Mouse (Mus musculus): ENCODE data around the gene Cpeb3.
"Not testable (repeated sequence)": the region's sequence is repeated elsewhere in the genome, so short reads cannot be mapped to it uniquely, and the experiment has no call there.

Cpeb3 gene

DNA sequence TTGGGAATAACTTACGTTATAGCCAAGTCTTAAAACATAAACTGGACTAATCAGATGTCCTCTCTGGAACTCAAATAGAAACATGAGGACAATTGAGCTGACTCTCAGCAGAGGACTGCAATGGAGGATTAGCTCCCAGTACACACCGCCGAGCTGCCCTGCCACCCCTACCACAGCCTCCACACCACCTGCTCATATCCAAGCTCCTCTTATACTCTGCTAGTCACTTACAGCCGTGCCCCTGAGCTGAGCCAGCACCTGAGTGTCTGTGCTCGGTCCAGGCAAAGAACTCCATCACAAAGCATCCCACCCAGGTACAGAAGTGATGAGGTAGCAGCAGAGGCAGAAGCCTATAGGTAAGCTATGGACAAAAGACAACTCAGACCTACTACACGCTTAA lies 129.2 kb downstream of the Cpeb3 start:
- no peak for DNase-seq (ENCODE audit: low spot score)

DNA sequence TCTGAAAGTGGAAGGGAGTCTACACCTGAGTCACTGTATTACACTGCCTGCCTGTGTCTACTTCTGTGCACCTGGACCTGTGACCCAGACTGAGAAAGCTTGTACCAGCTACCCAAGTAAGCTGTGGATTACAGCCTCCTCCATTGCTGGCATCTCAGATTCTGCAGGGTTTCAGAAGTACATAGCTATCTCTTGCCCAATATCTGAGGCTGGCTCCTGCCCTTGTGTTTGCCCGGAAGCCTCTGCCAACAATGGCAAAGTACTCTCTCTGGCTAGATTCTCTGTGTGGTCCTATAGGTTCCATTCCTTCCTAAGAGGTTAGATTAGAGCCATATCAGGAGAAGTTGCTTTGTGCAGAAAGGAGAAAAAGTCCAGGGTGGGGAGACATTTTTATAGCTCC lies 129.8 kb downstream of the Cpeb3 start:
- DNase-seq (ENCODE audit: low spot score), result no peak

DNA sequence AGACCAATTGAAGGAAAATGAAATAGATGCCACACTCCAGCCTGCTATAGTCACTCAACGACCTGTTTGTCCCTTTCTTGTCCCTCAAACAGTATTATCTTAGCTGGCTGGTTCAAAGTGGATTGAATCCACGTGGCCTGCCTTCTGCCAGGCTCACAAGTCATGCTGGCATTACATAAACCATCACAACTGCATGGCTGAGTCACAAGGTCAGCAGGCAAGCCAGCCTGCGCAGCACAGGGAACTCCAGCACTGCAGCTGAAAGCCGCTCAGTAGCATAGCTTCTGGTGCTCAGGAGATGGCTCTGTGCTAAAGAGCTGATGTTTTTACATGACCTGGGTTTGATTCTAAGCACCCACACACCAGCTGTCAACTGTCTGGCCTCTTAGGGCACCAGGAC lies 130.3 kb downstream of the Cpeb3 start:
- DNase-seq (ENCODE audit: low spot score), result no peak

DNA sequence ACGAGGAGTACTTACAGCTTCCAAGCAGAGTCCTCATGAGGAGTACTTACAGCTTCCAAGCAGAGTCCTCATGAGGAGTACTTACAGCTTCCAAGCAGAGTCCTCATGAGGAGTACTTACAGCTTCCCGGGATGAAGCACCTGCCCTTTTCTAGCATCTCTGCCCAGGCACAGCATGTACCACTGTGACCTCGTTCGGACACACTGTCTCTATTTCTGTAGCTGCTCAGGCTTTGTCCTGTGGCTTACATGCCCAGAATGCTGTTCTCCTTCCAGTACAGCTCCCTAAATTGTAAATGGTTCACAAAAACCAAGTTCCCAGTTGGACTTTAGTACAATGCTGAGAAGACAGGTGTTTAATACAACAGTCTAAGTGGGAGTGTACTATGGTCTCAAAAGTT lies 131.1 kb downstream of the Cpeb3 start:
- not testable (repeated sequence) for DNase-seq (ENCODE audit: low spot score)

DNA sequence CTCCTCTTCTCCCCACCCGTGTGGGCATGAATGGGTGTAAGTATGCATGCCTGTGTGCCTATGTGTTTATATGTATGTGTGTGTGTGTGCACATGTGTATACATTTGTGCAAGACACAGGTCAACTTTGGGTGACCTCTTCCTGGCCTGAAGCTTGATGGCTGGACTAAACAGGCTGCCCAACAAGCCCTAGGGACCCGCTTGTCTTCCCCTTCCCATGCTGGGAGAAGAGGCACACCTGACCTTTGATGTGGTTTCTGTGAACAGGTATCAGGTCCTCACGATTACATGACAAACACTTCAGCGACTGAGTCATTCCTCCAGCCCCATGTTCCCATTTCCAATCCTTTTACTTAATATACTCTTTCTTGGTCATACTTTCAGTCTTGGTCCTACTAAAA lies 131.8 kb downstream of the Cpeb3 start:
- DNase-seq (ENCODE audit: low spot score), result no peak

DNA sequence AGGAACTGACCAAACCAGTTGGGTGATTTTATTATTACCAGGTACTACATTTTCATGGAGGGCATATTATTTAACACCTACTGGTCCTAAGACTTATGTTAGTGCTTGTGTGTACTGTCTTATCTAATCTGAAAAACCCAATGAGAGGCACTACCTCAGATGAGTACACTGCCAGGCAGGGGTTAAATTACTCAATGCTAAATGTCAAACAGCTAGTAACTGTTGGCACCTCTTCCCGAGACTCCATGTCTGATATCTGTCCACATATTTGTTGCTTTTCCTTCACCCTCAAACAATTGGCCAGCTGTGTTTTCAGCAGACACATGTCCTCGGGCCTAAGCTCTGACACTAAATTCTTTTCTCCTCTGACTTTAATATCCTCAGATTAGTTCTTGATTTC lies 132.3 kb downstream of the Cpeb3 start:
- DNase-seq (ENCODE audit: low spot score), result no peak

DNA sequence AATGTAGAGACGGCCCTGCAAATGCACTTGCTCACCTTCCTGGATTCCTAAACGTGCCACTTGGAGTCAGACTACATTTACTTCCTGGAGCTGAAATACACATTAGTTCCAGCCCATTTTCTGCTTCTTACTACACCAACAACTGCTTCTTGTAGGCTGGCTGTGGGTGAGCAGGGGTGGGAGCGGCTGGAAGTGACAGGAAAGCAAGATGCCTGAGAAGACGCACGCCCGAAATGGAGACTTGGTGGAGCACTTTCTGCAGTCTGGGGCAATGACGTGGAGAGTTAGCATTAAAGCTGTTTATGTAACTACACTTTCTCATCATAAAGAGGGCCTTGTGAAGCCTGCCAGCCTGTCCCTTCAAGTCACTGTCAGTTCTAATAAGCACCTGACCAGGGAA lies 132.7 kb downstream of the Cpeb3 start:
- no peak for DNase-seq (ENCODE audit: low spot score)

DNA sequence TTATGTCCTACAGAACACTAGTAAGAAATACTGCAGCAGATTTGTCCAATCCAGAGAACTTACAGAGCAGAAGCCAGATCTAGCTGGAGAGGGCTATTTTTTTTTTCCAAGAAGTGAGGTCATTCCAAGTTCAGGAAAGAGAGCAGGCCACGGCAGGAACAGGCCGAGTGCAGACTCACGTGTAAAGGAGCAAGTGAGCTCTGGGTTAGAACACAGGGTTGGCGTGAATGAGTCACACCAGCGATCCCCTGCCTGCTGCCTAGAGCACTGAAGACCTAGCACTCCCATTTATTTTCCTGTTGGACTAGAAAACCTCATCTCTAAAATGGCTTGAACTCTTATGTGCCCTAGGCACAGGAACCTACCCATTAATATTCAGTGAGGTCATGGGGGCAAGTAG lies 133.7 kb downstream of the Cpeb3 start:
- no peak for DNase-seq (ENCODE audit: low spot score)

DNA sequence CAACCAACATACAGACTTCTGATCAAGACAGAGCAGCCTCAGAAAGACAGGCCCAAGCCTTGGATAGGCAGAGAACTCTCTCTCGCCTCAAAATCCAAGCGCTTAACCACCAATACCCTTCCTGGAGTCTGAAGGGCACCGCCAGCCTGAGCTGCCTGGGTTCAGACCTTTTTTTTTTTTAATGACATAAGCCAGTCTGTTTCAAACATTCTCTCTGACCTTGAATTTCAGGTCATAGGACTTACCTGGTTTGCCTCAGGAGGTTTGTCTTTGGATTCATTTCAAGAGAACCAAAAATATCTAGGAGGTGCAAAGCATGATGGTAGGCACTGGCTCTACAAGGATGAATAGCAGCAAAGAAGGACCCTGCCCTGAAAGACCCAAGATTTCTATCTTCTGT lies 134.1 kb downstream of the Cpeb3 start:
- no peak for DNase-seq (ENCODE audit: low spot score)

DNA sequence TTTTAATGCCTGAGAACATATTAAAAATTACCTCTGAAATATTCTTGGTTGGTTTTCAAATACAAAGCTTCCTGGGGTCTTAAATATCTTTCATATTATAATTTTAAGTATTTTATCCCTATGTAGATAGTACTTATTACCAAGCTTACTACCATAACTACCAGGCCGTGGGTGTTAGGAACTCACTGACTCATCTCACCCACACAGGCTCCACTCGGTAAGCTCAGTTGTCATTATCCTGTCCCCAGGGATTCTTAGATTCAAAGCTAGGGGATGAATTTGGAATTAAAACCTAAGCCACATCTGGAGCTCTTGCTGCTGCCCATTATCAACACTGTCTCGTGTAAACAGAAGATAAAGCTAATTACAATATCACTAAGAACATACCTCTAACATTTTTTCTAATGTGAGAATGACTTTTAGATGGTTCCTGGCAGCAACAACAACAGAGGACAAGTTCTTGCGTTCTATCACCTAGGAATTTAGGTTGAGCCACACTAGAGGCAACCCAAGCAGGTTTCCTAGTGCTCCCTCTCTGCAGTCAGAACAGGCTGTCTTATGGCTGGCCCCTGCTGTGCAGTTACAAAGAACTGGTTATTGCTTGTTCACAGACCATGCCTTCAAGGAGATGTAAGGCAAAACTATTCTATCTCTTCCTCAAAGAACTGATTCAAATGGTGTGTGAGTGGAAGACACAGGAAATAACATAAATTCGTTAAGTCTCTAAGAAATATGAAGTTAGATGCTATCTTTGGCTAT lies 135.4 kb downstream of the Cpeb3 start:
- no peak for DNase-seq (ENCODE audit: low spot score)

DNA sequence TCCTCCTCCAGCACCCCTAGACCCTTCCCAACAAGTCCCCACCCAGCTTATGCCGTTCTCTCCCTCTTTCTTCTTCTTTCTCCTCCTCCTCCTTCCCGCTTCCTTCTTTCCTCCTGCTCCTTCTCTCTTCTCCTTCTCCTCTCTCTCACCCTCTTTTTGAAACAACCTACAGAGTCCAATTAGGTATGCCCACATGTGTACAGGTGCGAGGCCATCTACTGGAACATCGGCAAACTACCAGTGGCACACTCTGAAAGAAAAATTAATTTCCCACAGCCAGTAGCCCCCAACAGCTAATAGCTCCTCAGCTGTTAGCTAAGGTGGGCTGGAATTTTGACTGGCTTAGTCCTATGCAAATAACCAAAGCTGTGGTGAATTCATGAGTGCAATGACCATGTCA lies 139.2 kb downstream of the Cpeb3 start:
- no peak for DNase-seq (ENCODE audit: low spot score)

DNA sequence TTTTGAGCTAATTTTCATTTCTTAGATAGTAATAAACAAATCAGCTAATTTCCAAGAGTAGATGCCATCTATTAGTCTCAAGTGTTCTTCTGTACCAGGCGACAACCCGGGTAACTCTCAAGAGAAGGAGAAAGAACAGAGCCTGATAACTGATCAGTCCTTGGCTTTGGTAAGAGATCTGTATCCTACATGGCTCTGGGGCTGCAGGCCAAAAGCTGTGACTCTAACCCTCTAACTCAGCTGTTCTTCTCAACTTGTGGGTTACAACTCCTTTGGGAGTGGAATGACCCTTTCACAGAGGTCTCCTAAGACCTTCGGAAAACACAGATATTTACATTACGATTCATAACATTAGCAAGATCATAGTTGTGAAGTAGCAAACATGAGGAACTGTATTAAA lies 148.3 kb downstream of the Cpeb3 start:
- DNase-seq (ENCODE audit: low spot score), result no peak

DNA sequence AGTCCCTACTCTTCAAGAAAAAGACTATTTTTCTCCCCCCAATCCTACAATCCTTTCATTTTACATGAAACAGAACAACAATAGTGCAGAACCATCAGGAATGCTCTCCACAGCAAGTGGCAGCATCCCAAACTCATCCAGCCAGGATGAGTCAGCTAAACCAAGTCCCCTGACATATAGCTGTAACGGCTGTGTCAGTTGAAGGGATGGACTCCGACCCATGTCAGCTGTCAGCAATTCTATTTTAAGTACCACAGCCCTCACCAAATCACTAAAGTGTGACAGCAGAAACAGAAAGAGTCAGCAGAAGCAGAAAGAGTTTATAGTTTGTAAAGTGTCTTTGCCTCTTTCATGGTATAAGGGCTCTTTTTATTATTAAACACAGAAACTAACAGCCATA lies 148.8 kb downstream of the Cpeb3 start:
- no peak for DNase-seq (ENCODE audit: low spot score)

DNA sequence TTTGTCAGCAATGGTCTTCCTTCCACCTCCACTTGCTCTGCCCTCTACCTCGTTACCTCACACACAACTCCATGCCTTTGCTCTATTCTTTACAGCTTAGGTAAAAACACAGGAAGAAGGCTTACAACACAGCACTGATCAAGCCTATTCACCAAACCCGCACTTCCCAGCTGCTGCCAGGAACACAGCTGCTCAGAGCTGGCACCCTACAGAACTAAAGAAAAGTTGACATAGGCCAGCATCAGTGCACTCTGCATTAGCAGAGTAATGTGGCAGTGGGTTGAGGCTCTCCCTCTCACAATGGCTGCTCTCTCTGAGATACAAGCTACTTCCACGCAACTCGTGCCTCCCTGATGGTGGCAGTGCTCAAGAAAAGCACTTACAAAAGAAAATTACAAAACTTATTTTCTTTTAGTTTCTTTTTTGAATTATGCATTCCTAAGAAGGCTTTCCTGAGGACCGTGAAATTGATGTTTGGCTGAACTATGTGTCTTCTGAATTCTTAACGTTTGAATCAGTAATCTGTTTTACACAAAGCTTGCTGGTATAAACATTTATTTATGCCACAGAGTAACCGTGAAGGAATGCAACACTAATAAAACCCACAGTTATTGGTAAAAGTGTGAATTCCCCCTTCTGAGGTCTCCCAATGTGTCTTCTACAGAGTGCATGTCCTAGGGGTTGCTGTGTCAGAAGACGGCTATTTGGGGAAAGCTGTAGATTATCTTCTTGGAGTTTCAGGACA lies 151.1 kb downstream of the Cpeb3 start:
- no peak for DNase-seq (ENCODE audit: low spot score)

DNA sequence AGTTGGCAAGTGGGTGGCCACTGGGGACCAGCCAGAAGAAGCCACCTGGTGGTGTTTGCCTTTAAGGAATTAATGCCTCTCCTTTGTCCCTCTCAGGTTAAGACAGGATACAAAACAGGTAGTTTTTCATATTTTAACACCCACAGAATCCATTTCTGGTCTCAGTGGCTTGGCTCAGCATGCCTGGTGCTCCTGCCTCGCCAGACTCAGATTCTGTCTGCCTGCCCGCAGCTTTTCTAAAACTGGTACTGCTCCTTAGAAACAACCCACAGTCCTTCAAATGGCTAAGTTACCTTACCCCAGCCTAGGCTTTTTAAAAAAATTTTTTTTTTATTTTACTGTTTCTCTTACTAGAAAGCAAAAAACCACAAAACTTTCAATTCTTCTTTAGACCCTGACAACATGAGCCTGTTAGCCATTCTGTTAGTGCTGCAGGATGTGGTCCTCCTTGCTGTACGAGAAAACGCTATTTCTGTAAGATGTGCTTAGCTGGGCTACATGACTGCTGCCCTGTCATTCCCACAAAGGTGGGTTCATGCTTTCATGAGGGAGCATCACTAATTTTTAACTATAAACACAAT lies 152.3 kb downstream of the Cpeb3 start:
- no peak for DNase-seq (ENCODE audit: low spot score)

DNA sequence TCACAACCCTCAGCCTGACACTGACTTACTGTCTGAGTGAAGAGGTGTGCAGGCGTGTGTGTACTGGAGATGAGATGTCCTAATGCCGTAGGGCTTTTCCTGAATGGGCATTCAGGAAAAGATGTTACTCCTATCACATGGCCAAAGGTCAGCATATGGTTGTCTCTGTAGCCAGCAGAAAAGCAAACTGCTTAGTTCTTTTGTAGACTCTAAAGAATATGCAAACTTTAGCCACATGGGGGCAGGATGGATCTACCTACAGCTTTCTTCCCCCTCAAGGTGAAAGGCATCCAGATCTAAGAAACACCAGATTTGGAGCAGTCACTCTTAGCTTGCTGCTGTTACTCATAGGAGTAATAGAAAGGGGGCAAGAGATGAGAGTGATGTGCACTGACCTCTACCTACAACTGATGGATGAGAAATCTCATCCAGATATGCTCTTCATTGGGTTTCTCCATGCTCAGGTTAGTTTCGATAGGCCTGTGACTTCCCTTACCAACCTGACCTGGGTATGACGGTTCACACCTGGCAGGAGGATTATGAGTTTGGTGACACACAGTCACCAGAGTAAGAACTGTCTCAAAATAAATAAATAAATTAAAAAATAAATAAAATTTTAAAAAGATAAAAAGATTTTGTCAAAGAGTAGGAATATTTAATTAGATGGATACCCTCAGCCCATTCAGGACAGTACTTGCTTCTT lies 157.6 kb downstream of the Cpeb3 start:
- peak; percentile 65 for DNase-seq (ENCODE audit: low spot score)

DNA sequence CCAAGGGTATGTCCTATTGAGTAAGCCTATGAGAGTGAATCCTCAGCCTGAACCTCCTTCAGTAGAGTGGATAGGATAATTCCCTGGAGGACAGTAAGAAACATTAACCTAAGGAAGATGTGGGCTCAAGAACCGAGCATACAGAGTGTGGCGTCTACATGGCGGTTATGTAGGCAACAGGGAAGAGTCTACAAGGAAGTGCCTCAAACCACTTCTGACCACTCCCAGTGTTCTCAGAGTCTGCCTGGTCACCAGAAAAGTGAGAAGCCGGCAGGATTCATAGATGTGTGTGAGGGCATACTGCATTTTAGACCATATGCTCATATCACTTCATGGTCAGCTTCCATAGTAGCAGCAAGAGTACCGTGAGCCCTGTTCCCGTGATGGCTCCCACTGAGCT lies 159.9 kb downstream of the Cpeb3 start:
- no peak for DNase-seq (ENCODE audit: low spot score)

DNA sequence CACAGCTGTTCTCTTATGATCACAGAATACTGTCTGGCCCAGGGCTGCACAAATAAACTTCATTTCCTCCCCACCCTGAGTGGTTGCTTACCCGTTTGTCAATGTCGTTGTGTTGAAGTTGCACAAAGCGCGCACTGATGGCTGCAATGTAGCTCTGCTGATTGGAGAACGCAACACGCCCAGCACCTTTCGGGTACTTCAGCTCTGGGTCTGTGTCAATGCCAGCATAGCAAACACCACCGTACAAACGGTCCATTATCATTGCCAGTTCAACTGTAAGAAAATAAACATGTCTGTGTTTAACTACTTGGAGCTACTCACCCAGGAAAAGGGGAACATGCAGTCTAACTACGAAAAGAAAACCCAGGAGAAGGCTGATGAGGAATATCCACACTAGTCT lies 164.0 kb downstream of the Cpeb3 start:
- DNase-seq (ENCODE audit: low spot score), result no peak

DNA sequence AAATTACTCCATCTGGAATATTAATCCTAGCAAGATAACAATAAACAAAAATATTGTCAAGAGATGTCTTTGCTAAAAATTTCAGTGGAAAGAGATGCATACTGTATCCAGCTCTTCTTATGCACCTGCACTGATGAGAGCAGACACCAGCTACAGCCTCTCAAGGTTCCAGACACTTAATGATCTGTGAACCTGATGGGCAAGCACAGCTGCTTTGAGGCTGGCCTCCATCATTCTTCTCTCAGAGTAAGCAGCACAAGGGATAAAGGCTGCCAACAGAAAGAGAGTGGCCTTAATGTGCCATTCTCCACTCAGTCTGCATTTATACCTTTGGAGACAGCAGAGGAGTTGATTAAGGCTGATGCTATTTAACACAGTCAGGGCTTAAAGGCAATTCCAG lies 167.5 kb downstream of the Cpeb3 start:
- DNase-seq (ENCODE audit: low spot score), result no peak

DNA sequence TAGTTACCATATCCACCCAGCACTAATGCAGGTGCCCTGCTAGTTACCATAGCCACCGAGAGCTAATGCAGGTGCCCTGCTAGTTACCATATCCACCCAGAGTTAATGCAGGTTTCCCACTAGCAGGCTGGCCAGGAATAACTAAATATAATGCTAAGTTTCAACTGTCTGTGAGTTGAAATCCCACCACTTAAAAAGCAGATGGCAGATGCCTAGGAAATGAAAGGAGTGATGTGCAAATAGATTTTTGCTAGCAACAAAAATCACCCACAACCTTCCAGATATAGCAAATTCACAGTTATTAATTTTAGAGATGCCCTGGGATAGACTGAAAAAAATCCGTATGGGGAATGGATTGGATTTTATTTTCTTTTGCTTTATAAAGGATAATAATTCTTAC lies 176.0 kb downstream of the Cpeb3 start:
- no peak for DNase-seq (ENCODE audit: low spot score)

DNA sequence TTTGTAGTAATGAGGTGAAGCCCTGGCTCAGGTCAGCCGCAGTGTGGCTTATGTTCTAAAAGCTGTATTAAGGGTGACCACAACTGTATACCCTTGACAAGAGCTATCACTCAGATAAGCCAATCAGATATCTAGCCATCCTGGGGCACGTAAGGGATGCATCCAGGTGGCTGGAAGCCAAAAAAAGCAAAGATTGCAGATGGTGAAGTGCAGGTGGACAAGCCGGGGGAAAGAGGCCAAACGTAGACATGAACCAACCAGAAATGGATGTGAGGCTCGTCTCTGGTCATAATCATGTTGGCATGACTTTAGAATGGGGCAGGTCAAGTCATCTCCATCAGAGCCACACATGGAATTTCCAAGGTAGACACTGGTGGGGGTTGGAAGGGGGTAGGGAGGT lies 177.0 kb downstream of the Cpeb3 start:
- DNase-seq (ENCODE audit: low spot score), result no peak

DNA sequence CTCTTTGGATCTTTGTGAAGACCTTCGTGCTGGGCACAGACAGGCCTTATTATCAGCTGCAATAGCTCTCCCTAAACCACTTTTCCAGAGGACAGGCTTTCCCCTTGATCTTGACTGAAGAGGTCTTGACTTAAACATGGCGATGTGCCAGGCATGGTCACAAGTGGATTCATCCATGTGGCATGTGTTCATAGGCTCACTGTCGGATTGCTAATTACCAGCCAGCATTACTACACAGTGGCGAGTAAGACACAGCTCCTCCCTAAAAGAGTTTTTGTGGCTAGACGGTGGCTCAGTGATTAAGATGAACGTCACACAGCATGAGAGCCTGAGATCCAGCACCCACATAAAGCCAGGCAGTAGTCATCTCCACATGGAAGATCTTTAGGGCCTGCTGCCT lies 178.6 kb downstream of the Cpeb3 start:
- DNase-seq (ENCODE audit: low spot score), result no peak

DNA sequence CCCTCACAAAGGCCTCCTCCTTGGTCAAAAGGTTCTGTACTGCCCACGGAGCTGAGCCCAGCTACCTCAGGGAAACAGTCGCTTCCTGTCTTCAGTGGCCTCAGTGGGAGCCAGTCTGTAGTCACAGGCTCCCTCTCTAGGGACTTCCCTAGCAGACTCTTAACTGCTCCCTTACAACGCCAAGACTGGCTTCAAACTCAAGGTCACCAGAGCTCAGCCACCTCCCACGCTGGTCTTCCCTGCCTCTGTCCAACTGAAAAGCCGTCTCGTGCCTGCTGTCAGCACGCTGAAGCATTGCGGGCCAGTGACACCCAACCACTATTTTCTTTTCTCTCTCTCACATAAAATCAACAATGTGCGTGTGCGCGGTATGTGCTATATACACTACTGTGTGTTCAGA lies 182.0 kb downstream of the Cpeb3 start:
- DNase-seq (ENCODE audit: low spot score), result peak; percentile 62
